In the genomic region with DNA sequence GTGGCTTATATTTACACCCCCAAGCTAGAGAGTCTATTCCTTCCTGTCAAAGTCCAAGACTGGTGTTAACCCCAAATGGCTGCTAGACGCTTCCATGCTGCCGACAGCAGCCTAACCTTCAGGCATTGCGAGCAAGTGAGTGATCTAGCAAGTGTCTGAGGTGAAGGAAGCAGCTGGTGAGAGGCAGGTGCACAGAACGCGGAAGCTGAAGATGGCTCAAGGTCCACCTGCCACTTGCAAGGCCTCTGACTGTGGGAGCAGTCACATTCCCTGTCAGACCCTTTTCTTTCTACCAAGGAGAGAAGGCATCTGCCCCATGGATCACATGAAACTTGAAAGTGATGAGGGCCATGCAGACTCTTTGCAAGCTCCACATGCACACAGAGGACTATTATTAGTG, we compare ENCODE assay signal across 17 mouse cellular contexts.
DNase-seq lines count a peak whose midpoint lies in the region; ATAC-seq and TF ChIP-seq lines count a peak whose summit lies in the region.
"Had no signal": no experiment of that assay in that cellular context is flagged by ENCODE, and none has a peak within 500 bp of the region (broad histone marks: within the 10 kb centered on the region; RNA-seq: fewer than 3 reads in every experiment).

No protein-coding gene starts in this region.

- no peak overlapping the region for H3K4me3 ChIP-seq in brown adipose tissue, adult 24 weeks (ENCODE audit: insufficient read depth, low read depth, low read length)
- no peak overlapping the region for H3K4me3 ChIP-seq in liver, postnatal 0 days (ENCODE audit: low read depth, low read length)
- H3K4me3 ChIP-seq: heart, adult 2 months; lung, embryonic 15.5 days; neural tube, embryonic 12.5 days had no signal

- DNase-seq in A20 (ENCODE audit: low read depth, low spot score): peak; percentile 86
- DNase-seq in liver, postnatal 0 days: peak; percentile 21
- peak; percentile 73 to 76 for DNase-seq in thymus, postnatal 10 days (ENCODE audit: low spot score in 2 of 2)
- no peak for DNase-seq in right cerebral cortex, postnatal 14 days
- no peak for DNase-seq in adrenal gland, postnatal 10 days
- no peak for DNase-seq in heart, adult 8-10 months (ENCODE audit: low spot score)
- DNase-seq: cerebellum, postnatal 14 days; embryo, embryonic 11 days; gastrocnemius, postnatal 10 days; heart, adult 2 months; kidney, adult 11 months had no signal

- no peaks in the 10 kb centered on the region for H3K36me3 ChIP-seq in liver, postnatal 0 days (replicated peaks; ENCODE audit: insufficient read depth, low read length)
- H3K36me3 ChIP-seq: lung, embryonic 15.5 days; neural tube, embryonic 12.5 days had no signal

- no peaks in the 10 kb centered on the region for H3K9me3 ChIP-seq in liver, postnatal 0 days (ENCODE audit: low read length)
- H3K9me3 ChIP-seq: lung, embryonic 15.5 days; neural tube, embryonic 12.5 days had no signal

- H3K27me3 ChIP-seq in liver, postnatal 0 days (ENCODE audit: insufficient read depth, low read length): no peaks in the 10 kb centered on the region
- H3K27me3 ChIP-seq: lung, embryonic 15.5 days; neural tube, embryonic 12.5 days; Patski had no signal

- TF ChIP-seq CTCF in liver, postnatal 0 days (IDR thresholded peaks at IDR 0.05; ENCODE audit: low read depth): no peak

- peaks cover 8% of the 10 kb centered on the region for H3K4me1 ChIP-seq in brown adipose tissue, adult 24 weeks (ENCODE audit: control insufficient read depth, insufficient read depth, insufficient read length, low read length)
- H3K4me1 ChIP-seq in liver, postnatal 0 days (ENCODE audit: insufficient read depth): peaks cover 36% of the 10 kb centered on the region
- H3K4me1 ChIP-seq: lung, embryonic 15.5 days; neural tube, embryonic 12.5 days had no signal

- 0 out of 2 replicates have a peak overlapping the region, but pooled peaks have one; percentile 0 for H3K4me2 ChIP-seq in liver, postnatal 0 days (ENCODE audit: low read depth, low read length)
- H3K4me2 ChIP-seq: hindbrain, embryonic 14.5 days; lung, embryonic 15.5 days; neural tube, embryonic 12.5 days had no signal

- peak overlapping the region; percentile 73 for H3K27ac ChIP-seq in brown adipose tissue, adult 24 weeks (replicated peaks; ENCODE audit: low read depth, low read length)
- peak overlapping the region; percentile 93 for H3K27ac ChIP-seq in liver, postnatal 0 days (ENCODE audit: low read depth)
- H3K27ac ChIP-seq: heart, adult 2 months; hindbrain, embryonic 14.5 days; kidney, postnatal 0 days; lung, embryonic 15.5 days; neural tube, embryonic 12.5 days had no signal

- peak; percentile 28 for ATAC-seq in liver, postnatal 0 days
- ATAC-seq: Patski had no signal

- no peak for TF ChIP-seq EP300 in liver, postnatal 0 days (IDR thresholded peaks at IDR 0.05; ENCODE audit: low read depth)

- 55% methylated on average over 5 of the region's 5 CpGs for WGBS in liver, postnatal 0 days (ENCODE audit: insufficient replicate concordance)

- no peak overlapping the region for H3K9ac ChIP-seq in liver, postnatal 0 days (replicated peaks)
- H3K9ac ChIP-seq: hindbrain, embryonic 14.5 days; lung, embryonic 15.5 days; neural tube, embryonic 12.5 days had no signal

Comparison
In these comparisons a context has a peak if more than half of its experiments do, and no peak if none do; other contexts are left out.
1. DNase-seq: peak in A20 (single experiment), liver, postnatal 0 days (single experiment) and thymus, postnatal 10 days (2 of 2); none in right cerebral cortex, postnatal 14 days (single experiment), adrenal gland, postnatal 10 days (single experiment) and heart, adult 8-10 months (single experiment).